Mouse (Mus musculus) B cell, adult 2 months (primary cell): ENCODE measurements at regions not wholly inside any gene's neighbourhood (a gene's known extent, or its start where the extent isn't known, plus 50 kb on each side); places are given as distances from the start of the nearest gene placed in this dataset.
"Not testable (repeated sequence)": the region's sequence is repeated elsewhere in the genome, so short reads cannot be mapped to it uniquely, and the experiment has no call there.

Source experiments
- DNase-seq, 2 experiments: peaks; one replicate each; pipeline ENCODE4 v3.0.0; 2022

- DNase-seq: no peak
Observed at GRCm38 (mm10) chr2:78058988-78059387, 112.8 kb upstream of the Cwc22 start.

- DNase-seq: no peak
Observed at GRCm38 (mm10) chr2:78053910-78054309, 107.7 kb upstream of the Cwc22 start.

GRCm38 (mm10) chr2:78050542-78050941 is 104.4 kb upstream of the Cwc22 start:
- DNase-seq: no peak

- peak; percentile 44 to 46 for DNase-seq
Observed at GRCm38 (mm10) chr2:78049248-78049874, 103.2 kb upstream of the Cwc22 start.

GRCm38 (mm10) chr2:78048706-78049055 is 102.5 kb upstream of the Cwc22 start:
- peak in 1 of 2 experiments; percentile 1 for DNase-seq

- DNase-seq: peak; percentile 9 to 10
Observed at GRCm38 (mm10) chr2:78048030-78048705, 102.0 kb upstream of the Cwc22 start.

- DNase-seq: no peak
Observed at GRCm38 (mm10) chr2:78027319-78027718, 81.1 kb upstream of the Cwc22 start.

GRCm38 (mm10) chr2:78026808-78027207 is 80.6 kb upstream of the Cwc22 start:
- DNase-seq: no peak

- DNase-seq: no peak
Observed at GRCm38 (mm10) chr2:78025651-78026435, 79.7 kb upstream of the Cwc22 start.

- DNase-seq: no peak
Observed at GRCm38 (mm10) chr2:78024981-78025565, 78.9 kb upstream of the Cwc22 start.

- DNase-seq: no peak
Observed at GRCm38 (mm10) chr2:78023916-78024685, 77.9 kb upstream of the Cwc22 start.

- no peak for DNase-seq
Observed at GRCm38 (mm10) chr2:78023416-78023815, 77.2 kb upstream of the Cwc22 start.

GRCm38 (mm10) chr2:78022756-78023155 is 76.6 kb upstream of the Cwc22 start:
- no peak for DNase-seq

GRCm38 (mm10) chr2:78021905-78022304 is 75.7 kb upstream of the Cwc22 start:
- DNase-seq: no peak

- no peak for DNase-seq
Observed at GRCm38 (mm10) chr2:78021356-78021900, 75.3 kb upstream of the Cwc22 start.

GRCm38 (mm10) chr2:78020516-78020915 is 74.3 kb upstream of the Cwc22 start:
- no peak for DNase-seq

- DNase-seq: no peak
Observed at GRCm38 (mm10) chr2:78019916-78020315, 73.7 kb upstream of the Cwc22 start.

- DNase-seq: not testable (repeated sequence)
Observed at GRCm38 (mm10) chr2:78012441-78012840, 66.3 kb upstream of the Cwc22 start.

GRCm38 (mm10) chr2:78011821-78012220 is 65.6 kb upstream of the Cwc22 start:
- DNase-seq: no peak

- DNase-seq: no peak
Observed at GRCm38 (mm10) chr2:78011051-78011800, 65.1 kb upstream of the Cwc22 start.

- no peak for DNase-seq
Observed at GRCm38 (mm10) chr2:78010066-78010690, 64.0 kb upstream of the Cwc22 start.
